In genomic region chr16:34440019-34440615, GRCm38 (mm10) we compare ENCODE assay signal across 9 mouse cellular contexts.
DNase-seq lines count a peak whose midpoint lies in the region; ATAC-seq and TF ChIP-seq lines count a peak whose summit lies in the region.
"Had no signal": no experiment of that assay in that cellular context is flagged by ENCODE, and none has a peak within 500 bp of the region (broad histone marks: within the 10 kb centered on the region; RNA-seq: fewer than 3 reads in every experiment).

No protein-coding gene starts in this region.

- no peak for ATAC-seq in forebrain, embryonic 13.5 days
- ATAC-seq in forebrain, postnatal 0 days: no peak
- no peak for ATAC-seq in liver, embryonic 12.5 days
- no peak for ATAC-seq in liver, postnatal 0 days
- peak; percentile 43 for ATAC-seq in hindbrain, embryonic 16.5 days
- no peak for ATAC-seq in cerebellum, adult (ENCODE audit: insufficient number of reproducible peaks, low FRiP score, low TSS enrichment)

- no peaks in the 10 kb centered on the region for H3K27me3 ChIP-seq in forebrain, embryonic 13.5 days
- no peaks in the 10 kb centered on the region for H3K27me3 ChIP-seq in forebrain, postnatal 0 days (ENCODE audit: insufficient read depth, low read length)
- H3K27me3 ChIP-seq in liver, embryonic 12.5 days (replicated peaks): no peaks in the 10 kb centered on the region
- no peaks in the 10 kb centered on the region for H3K27me3 ChIP-seq in liver, postnatal 0 days (ENCODE audit: insufficient read depth, low read length)
- H3K27me3 ChIP-seq in hindbrain, embryonic 16.5 days (replicated peaks; ENCODE audit: control insufficient read depth, insufficient read depth, low read length): no peaks in the 10 kb centered on the region

- no peaks in the 10 kb centered on the region for H3K36me3 ChIP-seq in forebrain, embryonic 13.5 days (ENCODE audit: poor library complexity, severe bottlenecking)
- no peaks in the 10 kb centered on the region for H3K36me3 ChIP-seq in forebrain, postnatal 0 days (ENCODE audit: insufficient read depth)
- no peaks in the 10 kb centered on the region for H3K36me3 ChIP-seq in liver, embryonic 12.5 days
- no peaks in the 10 kb centered on the region for H3K36me3 ChIP-seq in liver, postnatal 0 days (replicated peaks; ENCODE audit: insufficient read depth, low read length)
- H3K36me3 ChIP-seq in hindbrain, embryonic 16.5 days (ENCODE audit: control insufficient read depth, insufficient read depth, low read length): no peaks in the 10 kb centered on the region

- no peak overlapping the region for H3K4me2 ChIP-seq in forebrain, embryonic 13.5 days
- no peak overlapping the region for H3K4me2 ChIP-seq in forebrain, postnatal 0 days (ENCODE audit: low read depth)
- H3K4me2 ChIP-seq in liver, embryonic 12.5 days: no peak overlapping the region
- no peak overlapping the region for H3K4me2 ChIP-seq in liver, postnatal 0 days (ENCODE audit: low read depth, low read length)
- no peak overlapping the region for H3K4me2 ChIP-seq in hindbrain, embryonic 16.5 days (ENCODE audit: low read length)

- TF ChIP-seq EP300 in liver, postnatal 0 days (IDR thresholded peaks at IDR 0.05; ENCODE audit: low read depth): no peak

- no peak for TF ChIP-seq CTCF in forebrain, postnatal 0 days (IDR thresholded peaks at IDR 0.05; ENCODE audit: low read depth)
- no peak for TF ChIP-seq CTCF in liver, postnatal 0 days (IDR thresholded peaks at IDR 0.05; ENCODE audit: low read depth)

- peaks cover 32% of the 10 kb centered on the region for H3K4me1 ChIP-seq in forebrain, embryonic 13.5 days
- H3K4me1 ChIP-seq in forebrain, postnatal 0 days (ENCODE audit: insufficient read depth): peaks cover 14% of the 10 kb centered on the region
- H3K4me1 ChIP-seq in liver, embryonic 12.5 days: no peaks in the 10 kb centered on the region
- H3K4me1 ChIP-seq in liver, postnatal 0 days (ENCODE audit: insufficient read depth): no peaks in the 10 kb centered on the region; the same call in 1 of the 2 replicates
- H3K4me1 ChIP-seq in hindbrain, embryonic 16.5 days (ENCODE audit: control insufficient read depth, insufficient read depth, low read depth, low read length): peaks cover 18% of the 10 kb centered on the region

- no peak overlapping the region for H3K4me3 ChIP-seq in forebrain, embryonic 13.5 days
- H3K4me3 ChIP-seq in forebrain, postnatal 0 days (ENCODE audit: low read depth, low read length): no peak overlapping the region
- H3K4me3 ChIP-seq in liver, embryonic 12.5 days: no peak overlapping the region
- H3K4me3 ChIP-seq in liver, postnatal 0 days (ENCODE audit: low read depth, low read length): no peak overlapping the region
- no peak overlapping the region for H3K4me3 ChIP-seq in hindbrain, embryonic 16.5 days (ENCODE audit: low read length)

- H3K27ac ChIP-seq in forebrain, embryonic 13.5 days: peak overlapping the region; percentile 60; the same call in 1 of the 2 replicates
- no peak overlapping the region for H3K27ac ChIP-seq in forebrain, postnatal 0 days (ENCODE audit: low read depth, low read length)
- H3K27ac ChIP-seq in liver, embryonic 12.5 days: 0 out of 2 replicates have a peak overlapping the region, but pooled peaks have one; percentile 14
- no peak overlapping the region for H3K27ac ChIP-seq in liver, postnatal 0 days (ENCODE audit: low read depth)
- no peak overlapping the region for H3K27ac ChIP-seq in hindbrain, embryonic 16.5 days (ENCODE audit: low read depth, low read length)
- H3K27ac ChIP-seq: macrophage had no signal

- no peak overlapping the region for H3K9ac ChIP-seq in forebrain, embryonic 13.5 days
- H3K9ac ChIP-seq in forebrain, postnatal 0 days: no peak overlapping the region
- H3K9ac ChIP-seq in liver, embryonic 12.5 days: no peak overlapping the region
- no peak overlapping the region for H3K9ac ChIP-seq in liver, postnatal 0 days (replicated peaks)
- H3K9ac ChIP-seq in hindbrain, embryonic 16.5 days (ENCODE audit: low read depth, low read length): no peak overlapping the region

- DNase-seq in forebrain, postnatal 0 days: no peak
- DNase-seq in liver, postnatal 0 days: no peak
- peak; percentile 73 to 76 for DNase-seq in right cerebral cortex, adult 2 months (ENCODE audit: low spot score in 2 of 2)
- DNase-seq in ovary, postnatal 10 days (ENCODE audit: low spot score): no peak

- H3K9me3 ChIP-seq in forebrain, embryonic 13.5 days (replicated peaks): no peaks in the 10 kb centered on the region
- H3K9me3 ChIP-seq in forebrain, postnatal 0 days (ENCODE audit: low read length): no peaks in the 10 kb centered on the region
- H3K9me3 ChIP-seq in liver, embryonic 12.5 days (replicated peaks): no peaks in the 10 kb centered on the region
- H3K9me3 ChIP-seq in liver, postnatal 0 days (ENCODE audit: low read length): no peaks in the 10 kb centered on the region
- H3K9me3 ChIP-seq in hindbrain, embryonic 16.5 days (ENCODE audit: control insufficient read depth, low read length): no peaks in the 10 kb centered on the region

- WGBS in forebrain, embryonic 13.5 days: 81% methylated on average over 8 of the region's 8 CpGs
- 78% methylated on average over 8 of the region's 8 CpGs for WGBS in forebrain, postnatal 0 days
- 67% methylated on average over 8 of the region's 8 CpGs for WGBS in liver, embryonic 12.5 days (ENCODE audit: insufficient replicate concordance)
- WGBS in liver, postnatal 0 days (ENCODE audit: insufficient replicate concordance): 80% methylated on average over 8 of the region's 8 CpGs
- 55% methylated on average over 8 of the region's 8 CpGs for WGBS in hindbrain, embryonic 16.5 days

Comparison
In these comparisons a context has a peak if more than half of its experiments do, and no peak if none do; other contexts are left out.
1. H3K27ac ChIP-seq: peak in forebrain, embryonic 13.5 days (single experiment) and liver, embryonic 12.5 days (single experiment); none in forebrain, postnatal 0 days (single experiment), liver, postnatal 0 days (single experiment) and hindbrain, embryonic 16.5 days (single experiment).
2. DNase-seq: peak in right cerebral cortex, adult 2 months (2 of 2); none in forebrain, postnatal 0 days (single experiment), liver, postnatal 0 days (single experiment) and ovary, postnatal 10 days (single experiment).